Mouse (Mus musculus): ENCODE results near the gene Padi4. TPM values are rescaled to one million over a fixed set of nuclear protein-coding genes. Genes with fewer than 3 reads are reported as not detected.

The Padi4 gene
- 1.9 and 2.1 TPM in 2 replicates for polyA plus RNA-seq (2014; fragmentation: Nextera tagmentation; extraction: Ambion mirVana)

DNA sequence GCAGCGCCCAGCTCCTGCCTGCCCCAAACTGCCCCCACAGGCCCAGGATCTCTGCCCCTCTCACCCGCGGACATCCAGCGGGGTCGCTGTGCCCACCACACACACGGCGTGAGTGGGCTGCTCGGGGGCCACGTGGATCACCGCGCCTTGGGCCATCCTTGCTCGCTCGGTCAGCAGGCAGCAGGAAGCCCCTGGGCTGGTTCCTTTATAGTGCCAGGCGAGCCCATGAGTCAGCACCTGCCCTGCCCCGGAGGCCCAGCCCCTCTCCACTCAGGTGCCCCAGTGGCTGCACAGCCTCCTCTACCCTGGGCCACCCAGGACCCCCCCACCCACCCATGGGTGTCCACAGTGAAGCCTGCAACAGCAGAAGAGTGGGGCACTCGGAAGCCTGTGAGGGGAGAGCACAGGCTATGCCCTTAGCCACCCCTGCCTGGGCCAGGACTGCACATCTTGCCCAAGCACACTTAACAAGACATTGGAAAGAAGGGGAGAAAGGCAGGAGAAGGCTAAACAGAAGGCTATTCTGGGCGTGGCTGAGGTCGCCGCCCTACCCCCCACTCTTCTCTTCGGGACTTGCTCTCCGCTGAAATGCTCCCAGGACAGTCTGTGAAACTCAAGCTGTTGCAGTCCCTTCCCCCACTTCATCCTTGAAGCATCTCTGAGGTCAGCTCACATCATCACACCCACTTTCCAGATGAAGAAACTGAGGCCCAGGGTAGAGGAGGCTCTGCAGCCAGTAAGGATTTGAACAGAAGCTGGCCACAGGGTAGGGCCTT, at the start of gene Padi4:
TSS of gene Padi4 (minus strand) at position 212 of the 776 bp plus-strand sequence.
- ATAC-seq (ENCODE audit: insufficient number of reproducible peaks, insufficient read depth, low FRiP score, low read depth), result no peak
- H3K27me3 ChIP-seq (ENCODE audit: control insufficient read depth, insufficient read depth, low read length), result no peaks in the 10 kb centered on the region
- WGBS, result 81% methylated on average over 21 of the region's 21 CpGs
- no peaks in the 10 kb centered on the region for H3K9me3 ChIP-seq (ENCODE audit: control insufficient read depth, low read length)
- H3K36me3 ChIP-seq (ENCODE audit: control insufficient read depth, insufficient read depth, low read length), result no peaks in the 10 kb centered on the region
- no peak within 1 kb of the TSS for H3K27ac ChIP-seq (replicated peaks in 1 of 2; ENCODE audit: control insufficient read depth in 1 of 2, insufficient read depth in 1 of 2, low read depth in 2 of 2, low read length in 2 of 2)
- H3K9ac ChIP-seq (ENCODE audit: low read length), result no peak within 1 kb of the TSS
- no peak within 1 kb of the TSS for H3K4me2 ChIP-seq (ENCODE audit: low read length)
- H3K4me1 ChIP-seq (ENCODE audit: control insufficient read depth in 2 of 2, insufficient read depth in 2 of 2, low read length in 2 of 2), result peaks cover 0 to 2% of the 10 kb centered on the region in 2 experiments; a peak in 1 of 4 replicates
- no peak within 1 kb of the TSS for H3K4me3 ChIP-seq (ENCODE audit: control insufficient read depth in 1 of 2, insufficient read depth in 1 of 2, low read depth in 1 of 2, low read length in 2 of 2)

DNA sequence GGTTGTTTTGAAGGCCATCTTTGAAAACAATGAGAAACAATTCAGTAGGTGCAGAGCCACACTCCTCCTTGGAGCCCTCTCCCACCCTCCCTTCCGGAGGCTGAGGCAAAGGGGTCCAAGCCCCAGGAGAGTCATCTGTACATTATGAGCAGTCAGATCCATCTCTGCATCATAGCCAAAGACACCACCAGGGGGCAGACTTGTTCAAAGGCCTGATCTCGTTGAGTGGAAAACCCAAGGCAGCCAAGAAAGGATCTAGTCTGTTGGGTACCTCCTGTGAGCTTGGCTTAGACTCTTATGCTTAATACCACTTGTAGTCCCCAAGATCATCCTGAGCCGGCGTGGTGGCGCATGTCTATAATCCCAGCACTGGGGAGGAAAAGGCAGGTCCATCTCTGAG, 48.0 kb upstream of the Padi4 start:
- Histone ChIP-seq H3K4me3 (ENCODE audit: control insufficient read depth in 1 of 2, insufficient read depth in 1 of 2, low read depth in 1 of 2, low read length in 2 of 2) (no peak overlapping the region), H3K4me2 (ENCODE audit: low read length) (no peak overlapping the region), H3K27me3 (ENCODE audit: control insufficient read depth, insufficient read depth, low read length) (no peaks in the 10 kb centered on the region), H3K9ac (ENCODE audit: low read length) (no peak overlapping the region), H3K9me3 (ENCODE audit: control insufficient read depth, low read length) (peaks cover 22% of the 10 kb centered on the region), H3K27ac (replicated peaks in 1 of 2; ENCODE audit: control insufficient read depth in 1 of 2, insufficient read depth in 1 of 2, low read depth in 2 of 2, low read length in 2 of 2) (no peak overlapping the region), H3K36me3 (ENCODE audit: control insufficient read depth, insufficient read depth, low read length) (no peaks in the 10 kb centered on the region), H3K4me1 (ENCODE audit: control insufficient read depth in 2 of 2, insufficient read depth in 2 of 2, low read length in 2 of 2) (peaks cover 0 to 1% of the 10 kb centered on the region in 2 experiments; a peak in 2 of 4 replicates)
- 63% methylated on average over 5 of the region's 5 CpGs for WGBS
- ATAC-seq (ENCODE audit: insufficient number of reproducible peaks, insufficient read depth, low FRiP score, low read depth), result no peak

DNA sequence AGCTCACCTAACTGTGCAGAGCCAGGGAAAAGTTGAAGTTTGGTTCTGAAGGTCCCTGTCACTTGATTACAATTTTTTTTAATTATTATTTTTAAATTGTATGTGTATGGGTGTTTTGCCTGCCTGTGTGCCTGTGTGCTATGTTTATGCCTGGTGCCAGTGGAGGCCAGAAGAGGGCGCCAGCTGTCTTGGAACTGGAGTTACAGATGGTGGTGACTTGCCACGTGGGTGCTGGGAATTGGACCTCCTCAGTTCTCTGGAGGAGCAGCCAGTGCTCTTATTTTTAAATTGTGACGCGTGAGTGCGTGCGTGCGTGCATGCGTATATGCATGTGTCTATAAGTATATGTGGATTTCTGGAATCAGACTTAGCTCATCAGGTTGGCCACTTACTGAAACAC, 43.4 kb upstream of the Padi4 start:
- no peaks in the 10 kb centered on the region for H3K27me3 ChIP-seq (ENCODE audit: control insufficient read depth, insufficient read depth, low read length)
- no peak overlapping the region for H3K4me3 ChIP-seq (ENCODE audit: control insufficient read depth in 1 of 2, insufficient read depth in 1 of 2, low read depth in 1 of 2, low read length in 2 of 2)
- no peak overlapping the region for H3K9ac ChIP-seq (ENCODE audit: low read length)
- peaks cover 31 to 35% of the 10 kb centered on the region in 2 experiments for H3K4me1 ChIP-seq (ENCODE audit: control insufficient read depth in 2 of 2, insufficient read depth in 2 of 2, low read length in 2 of 2)
- no peak overlapping the region for H3K4me2 ChIP-seq (ENCODE audit: low read length)
- peaks cover under 1% of the 10 kb centered on the region for H3K9me3 ChIP-seq (ENCODE audit: control insufficient read depth, low read length)
- no peak overlapping the region for H3K27ac ChIP-seq (replicated peaks in 1 of 2; ENCODE audit: control insufficient read depth in 1 of 2, insufficient read depth in 1 of 2, low read depth in 2 of 2, low read length in 2 of 2)
- no peaks in the 10 kb centered on the region for H3K36me3 ChIP-seq (ENCODE audit: control insufficient read depth, insufficient read depth, low read length)
- ATAC-seq (ENCODE audit: insufficient number of reproducible peaks, insufficient read depth, low FRiP score, low read depth), result no peak
- 93% methylated on average over 8 of the region's 8 CpGs for WGBS

DNA sequence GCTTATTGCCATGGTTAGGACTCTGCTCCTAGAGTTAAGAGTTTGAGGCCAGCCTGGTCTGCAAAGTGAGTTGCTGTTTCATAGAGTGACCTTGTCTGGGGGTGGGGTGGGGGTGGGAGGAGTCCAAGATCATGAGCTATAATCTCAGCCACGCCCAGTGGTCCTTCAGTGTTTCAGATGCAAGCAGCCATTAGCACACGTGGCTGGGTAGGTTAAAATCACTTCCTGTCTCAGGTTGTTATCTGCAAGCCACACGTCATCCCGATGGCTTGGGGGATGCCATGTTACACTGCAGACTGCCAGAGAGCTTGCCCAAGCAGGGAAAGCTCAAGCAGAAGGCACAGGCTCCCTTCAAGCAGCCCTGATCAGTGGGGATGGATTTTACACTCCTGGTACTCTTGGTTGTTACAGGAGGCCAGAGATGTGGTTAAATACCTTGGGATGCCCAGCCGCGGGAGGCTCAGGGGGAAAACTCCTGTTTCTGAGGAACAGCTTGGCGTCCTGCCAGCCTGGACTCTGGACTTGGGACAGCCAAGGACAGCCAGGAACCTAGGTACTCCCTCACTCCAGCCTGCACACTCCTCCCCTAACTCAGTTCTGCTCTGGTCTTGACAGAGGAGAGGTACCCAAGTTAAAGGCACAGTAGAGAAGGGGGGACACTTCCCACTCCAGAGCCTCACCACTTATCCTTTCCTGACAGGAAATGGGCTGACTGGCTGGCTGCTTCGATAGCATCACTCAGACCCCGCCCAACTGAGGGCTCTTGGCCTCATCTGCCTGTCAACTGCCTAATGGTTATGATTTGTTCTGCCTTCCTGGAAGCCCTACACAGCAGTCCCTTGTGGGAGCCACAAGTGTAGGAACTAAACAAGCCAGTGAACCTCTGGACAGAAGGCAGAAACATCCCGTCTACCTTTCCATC, 42.2 kb upstream of the Padi4 start:
- Histone ChIP-seq H3K4me3 (ENCODE audit: control insufficient read depth in 1 of 2, insufficient read depth in 1 of 2, low read depth in 1 of 2, low read length in 2 of 2) (no peak overlapping the region), H3K27ac (replicated peaks in 1 of 2; ENCODE audit: control insufficient read depth in 1 of 2, insufficient read depth in 1 of 2, low read depth in 2 of 2, low read length in 2 of 2) (peak overlapping the region in 1 of 2 experiments; percentile 31; a peak in 2 of 4 replicates), H3K9me3 (ENCODE audit: control insufficient read depth, low read length) (no peaks in the 10 kb centered on the region), H3K4me2 (ENCODE audit: low read length) (no peak overlapping the region), H3K27me3 (ENCODE audit: control insufficient read depth, insufficient read depth, low read length) (no peaks in the 10 kb centered on the region), H3K4me1 (ENCODE audit: control insufficient read depth in 2 of 2, insufficient read depth in 2 of 2, low read length in 2 of 2) (peaks cover 43 to 44% of the 10 kb centered on the region in 2 experiments), H3K36me3 (ENCODE audit: control insufficient read depth, insufficient read depth, low read length) (no peaks in the 10 kb centered on the region), H3K9ac (ENCODE audit: low read length) (no peak overlapping the region)
- no peak for ATAC-seq (ENCODE audit: insufficient number of reproducible peaks, insufficient read depth, low FRiP score, low read depth)
- WGBS, result 23% methylated on average over 10 of the region's 10 CpGs

DNA sequence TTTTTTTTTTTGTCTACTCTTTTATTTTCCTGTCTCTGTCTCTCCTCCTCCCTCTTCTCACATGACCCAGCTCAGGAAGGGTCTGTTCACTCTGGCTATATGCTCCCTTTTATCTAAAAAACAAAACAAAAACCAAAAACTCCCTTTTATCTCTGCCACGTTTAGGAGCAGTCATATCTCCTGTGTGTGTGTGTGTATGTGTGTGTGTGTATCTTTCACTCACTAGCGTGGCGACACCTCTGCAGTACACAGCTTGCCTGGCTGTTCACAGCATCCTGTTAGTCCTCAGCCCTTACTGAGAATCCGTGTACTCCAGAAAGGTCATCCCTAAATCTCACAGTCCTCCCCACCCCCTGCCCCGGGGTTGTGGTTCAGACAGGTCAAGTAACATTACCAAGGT, 41.5 kb upstream of the Padi4 start:
- Histone ChIP-seq H3K36me3 (ENCODE audit: control insufficient read depth, insufficient read depth, low read length) (no peaks in the 10 kb centered on the region), H3K27me3 (ENCODE audit: control insufficient read depth, insufficient read depth, low read length) (no peaks in the 10 kb centered on the region), H3K9ac (ENCODE audit: low read length) (no peak overlapping the region), H3K4me2 (ENCODE audit: low read length) (no peak overlapping the region), H3K27ac (replicated peaks in 1 of 2; ENCODE audit: control insufficient read depth in 1 of 2, insufficient read depth in 1 of 2, low read depth in 2 of 2, low read length in 2 of 2) (no peak overlapping the region), H3K9me3 (ENCODE audit: control insufficient read depth, low read length) (no peaks in the 10 kb centered on the region), H3K4me3 (ENCODE audit: control insufficient read depth in 1 of 2, insufficient read depth in 1 of 2, low read depth in 1 of 2, low read length in 2 of 2) (no peak overlapping the region), H3K4me1 (ENCODE audit: control insufficient read depth in 2 of 2, insufficient read depth in 2 of 2, low read length in 2 of 2) (peaks cover 43 to 44% of the 10 kb centered on the region in 2 experiments)
- WGBS, result 54% methylated on average over 5 of the region's 5 CpGs
- ATAC-seq (ENCODE audit: insufficient number of reproducible peaks, insufficient read depth, low FRiP score, low read depth), result no peak

DNA sequence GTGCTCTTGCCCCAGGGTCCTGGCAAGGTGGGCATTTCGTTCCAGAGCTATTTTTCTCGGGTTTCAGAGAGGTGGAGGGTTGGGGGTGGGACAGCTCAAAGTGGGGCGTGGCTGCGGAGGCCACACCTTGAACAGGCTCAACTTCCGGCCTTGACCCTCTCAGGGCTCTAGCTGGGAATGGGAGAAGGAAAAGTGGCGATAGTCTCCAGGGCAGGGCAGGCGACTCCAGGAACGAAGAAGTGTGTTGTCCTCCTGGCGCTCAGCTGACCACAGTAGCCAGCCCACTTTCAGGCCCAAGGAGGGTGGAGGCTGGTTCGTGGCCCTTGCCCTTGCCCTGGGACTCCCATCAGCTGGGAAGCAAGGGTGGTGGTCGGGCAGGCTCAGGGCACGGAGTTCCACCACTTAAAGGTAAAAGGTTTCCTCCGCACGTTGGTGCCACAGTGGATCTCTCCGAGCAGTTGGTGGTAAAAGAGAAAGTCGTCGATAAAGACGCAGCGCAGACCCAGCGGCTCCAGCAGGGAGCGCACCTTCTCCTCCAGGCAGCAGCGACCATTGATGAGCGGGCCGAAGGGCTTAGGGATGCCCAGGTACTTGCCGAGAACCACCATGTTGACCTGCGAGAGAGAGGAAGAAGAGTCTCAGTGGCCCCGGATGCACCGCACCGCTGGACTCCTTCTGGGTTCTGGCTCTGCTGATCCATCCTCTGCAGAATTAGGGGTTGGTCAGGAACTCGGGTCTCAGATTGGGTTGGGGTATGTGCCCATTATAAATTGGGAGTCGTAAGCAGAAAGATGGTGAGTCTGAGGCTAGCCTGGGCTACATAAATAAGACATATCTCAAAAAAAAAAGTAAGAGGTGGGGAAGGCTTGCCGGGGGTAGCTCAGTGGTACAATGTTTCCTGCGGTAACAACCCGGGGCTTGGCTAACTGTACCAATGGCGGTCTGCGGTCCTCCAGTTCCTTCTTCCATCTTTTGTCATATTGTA, 40.5 kb upstream of the Padi4 start:
- no peak for ATAC-seq (ENCODE audit: insufficient number of reproducible peaks, insufficient read depth, low FRiP score, low read depth)

More for the DNA sequence above, 40.5 kb upstream of the Padi4 start:
- no peaks in the 10 kb centered on the region for H3K9me3 ChIP-seq (ENCODE audit: control insufficient read depth, low read length)
- 24% methylated on average over 36 of the region's 36 CpGs for WGBS
- H3K4me3 ChIP-seq (ENCODE audit: control insufficient read depth in 1 of 2, insufficient read depth in 1 of 2, low read depth in 1 of 2, low read length in 2 of 2), result peak overlapping the region; percentile 38 to 50
- peak overlapping the region; percentile 64 for H3K4me2 ChIP-seq (ENCODE audit: low read length)
- peaks cover 43 to 44% of the 10 kb centered on the region in 2 experiments for H3K4me1 ChIP-seq (ENCODE audit: control insufficient read depth in 2 of 2, insufficient read depth in 2 of 2, low read length in 2 of 2)
- H3K36me3 ChIP-seq (ENCODE audit: control insufficient read depth, insufficient read depth, low read length), result no peaks in the 10 kb centered on the region
- H3K27me3 ChIP-seq (ENCODE audit: control insufficient read depth, insufficient read depth, low read length), result no peaks in the 10 kb centered on the region
- peak overlapping the region; percentile 64 for H3K9ac ChIP-seq (ENCODE audit: low read length)
- H3K27ac ChIP-seq (replicated peaks in 1 of 2; ENCODE audit: control insufficient read depth in 1 of 2, insufficient read depth in 1 of 2, low read depth in 2 of 2, low read length in 2 of 2), result peak overlapping the region in 1 of 2 experiments; percentile 46; a peak in 2 of 4 replicates

Measured in heart, embryonic 14.5 days (tissue).